Mouse (Mus musculus) natural killer cell, adult 2 months (primary cell): ENCODE measurements at regions not wholly inside any gene's neighbourhood (a gene's known extent, or its start where the extent isn't known, plus 50 kb on each side); places are given as distances from the start of the nearest gene placed in this dataset.

Experiments
- DNase-seq, 2 experiments: peaks; one replicate each; pipeline ENCODE4 v3.0.0; 2022; ENCODE audit warnings: low spot score in 2 of 2

DNA sequence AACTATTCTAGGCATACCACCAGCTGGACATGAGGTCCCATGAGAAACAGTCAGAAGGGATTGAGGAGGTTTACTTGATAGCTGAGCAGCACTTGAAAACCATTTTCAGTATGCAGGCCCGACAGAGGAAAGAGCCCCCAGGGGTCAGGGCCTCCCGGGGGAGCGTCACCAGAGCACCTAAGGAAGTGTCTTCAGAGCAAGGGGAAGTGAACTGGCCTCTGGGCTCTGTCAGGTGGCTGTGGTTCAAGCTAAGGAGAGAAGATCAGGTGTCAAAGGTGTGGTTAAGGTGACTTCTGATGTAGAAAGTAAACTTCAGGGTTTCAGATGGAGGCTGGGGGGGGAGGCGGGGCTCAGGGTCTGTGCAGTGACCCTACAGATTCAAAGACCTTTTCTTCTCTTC, 57.3 kb downstream of the Bhlhe40 start:
- peak; percentile 42 to 78 for DNase-seq

DNA sequence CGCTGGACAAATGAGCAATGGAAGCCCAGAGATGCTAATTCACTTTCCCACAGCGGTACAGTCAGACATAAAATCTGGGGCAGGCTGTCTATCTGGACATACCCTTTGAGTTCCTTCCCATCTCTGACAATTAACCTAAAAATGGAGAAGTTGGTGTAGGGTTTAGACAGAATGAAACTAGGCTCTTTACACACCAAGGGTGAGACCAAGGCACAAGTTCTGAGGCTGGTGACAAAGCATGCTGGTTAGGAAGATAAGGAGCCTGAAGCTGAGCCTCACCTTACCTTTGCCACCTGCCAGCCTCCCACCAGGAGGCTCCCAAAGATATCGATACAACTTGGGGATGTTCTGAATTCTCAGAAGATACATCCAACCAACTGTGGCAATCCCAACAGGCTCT, 58.5 kb downstream of the Bhlhe40 start:
- peak in 1 of 2 experiments; percentile 44 for DNase-seq

DNA sequence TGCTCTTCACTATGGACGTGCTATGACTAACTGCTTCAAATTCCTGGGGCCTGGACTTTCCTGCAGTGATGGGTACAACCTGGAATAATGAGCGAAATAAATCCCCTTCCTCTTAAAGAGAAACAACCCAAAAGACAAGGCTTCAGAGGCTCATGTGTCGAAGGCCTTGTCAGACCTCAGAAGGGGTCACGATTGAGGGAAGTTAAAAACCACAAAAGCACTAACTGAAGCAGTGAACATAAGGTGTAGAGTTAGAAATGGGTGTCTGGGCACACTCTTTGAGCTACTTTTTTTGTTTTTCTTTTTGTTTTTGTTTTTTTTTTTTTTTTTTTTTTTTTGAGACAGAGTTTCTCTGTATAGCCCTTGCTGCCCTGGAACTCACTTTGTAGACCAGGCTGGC, 59.5 kb downstream of the Bhlhe40 start:
- no peak for DNase-seq

DNA sequence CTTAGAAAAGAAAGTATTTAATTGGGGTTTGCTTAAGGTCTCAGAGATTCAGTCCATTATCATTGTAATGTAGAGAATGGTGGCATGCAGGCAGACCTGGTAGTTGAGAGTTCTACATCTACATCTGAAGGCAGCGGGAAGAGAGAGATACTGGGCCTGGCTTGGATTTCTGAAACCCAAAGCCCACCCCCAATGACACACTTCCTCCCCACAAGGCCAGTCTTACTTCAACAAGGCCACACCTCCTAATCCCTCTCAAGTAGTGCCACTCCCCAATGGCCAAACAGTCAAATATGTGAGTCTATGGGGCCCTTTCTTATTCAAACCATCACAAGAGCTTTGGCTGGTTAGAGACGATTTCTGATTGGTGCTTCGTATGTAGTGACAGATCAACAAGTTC, 60.5 kb downstream of the Bhlhe40 start:
- DNase-seq, result no peak

DNA sequence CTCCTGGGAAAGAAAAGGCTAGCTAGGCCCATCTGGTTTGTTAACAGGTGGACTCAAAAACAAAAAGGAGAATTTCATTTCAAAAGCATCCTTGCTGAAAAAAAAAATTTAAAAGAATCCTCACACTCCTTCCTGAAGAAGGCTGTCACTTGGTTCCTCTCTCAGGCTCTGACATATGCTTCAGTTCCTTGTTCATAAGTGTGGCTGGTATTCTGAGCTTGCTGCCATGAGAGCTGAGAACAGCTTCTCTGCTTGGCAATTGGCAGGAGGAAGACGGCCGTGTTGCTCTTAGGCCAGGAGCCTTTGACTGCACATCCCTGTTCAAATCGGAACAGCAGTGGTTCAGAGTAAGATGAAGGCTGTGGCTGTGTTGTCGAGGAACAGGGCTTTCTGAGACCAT, 61.1 kb downstream of the Bhlhe40 start:
- DNase-seq, result no peak

DNA sequence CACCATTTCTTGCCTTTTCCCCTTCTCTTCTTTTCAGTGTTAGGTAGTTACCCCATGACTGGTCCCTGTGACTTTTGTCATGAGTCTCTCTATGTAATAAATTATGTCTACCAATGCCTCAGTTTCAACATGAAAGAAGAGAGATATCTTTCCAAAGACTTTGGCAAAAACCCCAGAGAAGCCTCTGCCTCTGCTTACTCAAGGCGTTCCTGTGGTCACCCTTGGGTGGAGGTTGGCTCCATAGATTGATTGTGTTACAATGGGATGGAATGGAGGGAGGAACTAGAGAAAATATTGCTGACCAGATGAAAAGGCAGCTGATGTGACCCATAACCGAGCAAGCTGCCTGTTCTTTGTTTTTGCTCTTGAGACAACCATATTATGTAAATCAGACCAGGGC, 59.7 kb upstream of the Arl8b start:
- no peak for DNase-seq

DNA sequence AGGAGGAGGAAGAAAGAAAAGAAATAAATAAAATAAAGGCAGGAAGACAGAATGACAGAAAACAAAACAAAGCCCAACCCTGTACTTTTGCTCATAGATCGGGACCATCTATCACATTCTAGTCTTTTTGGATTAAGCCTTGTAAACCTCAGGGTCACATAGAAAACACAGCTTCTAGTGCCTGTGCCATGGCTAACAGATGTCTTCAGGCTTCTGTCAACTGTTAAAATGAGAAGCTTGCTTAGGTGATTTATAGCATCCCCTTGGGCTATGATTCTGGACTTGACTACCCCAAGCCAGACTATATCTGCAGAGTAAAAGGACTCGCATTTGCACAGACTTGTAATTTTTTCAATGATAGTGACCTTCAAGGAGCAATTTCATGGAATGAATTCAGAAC, 59.1 kb upstream of the Arl8b start:
- no peak for DNase-seq

DNA sequence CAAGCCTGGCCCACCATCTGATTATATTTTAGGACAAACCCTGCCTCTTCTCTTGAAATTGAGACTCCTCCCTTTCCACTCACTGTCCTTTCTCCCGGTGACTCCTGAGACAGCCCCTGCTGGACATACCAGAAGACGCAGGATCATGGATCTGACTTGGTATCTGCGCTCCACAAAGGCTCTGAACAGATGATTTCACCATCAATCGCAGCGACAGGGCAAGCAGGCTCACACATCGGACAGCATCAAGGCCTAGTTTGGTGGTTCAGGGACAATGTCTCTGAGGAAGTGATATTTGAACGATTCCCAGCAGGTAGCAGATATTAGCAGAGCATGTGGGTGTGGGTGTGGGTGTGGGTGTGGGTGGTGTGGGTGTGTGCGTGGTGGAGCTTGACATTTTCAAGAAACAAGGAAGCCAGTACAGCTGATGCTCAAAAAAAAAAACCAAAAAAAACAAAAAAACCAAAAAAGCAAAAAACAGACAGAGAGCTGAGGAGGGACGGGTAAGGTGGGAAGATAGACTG, 51.7 kb upstream of the Arl8b start:
- peak in 1 of 2 experiments; percentile 44 for DNase-seq
